Mouse (Mus musculus) heart, embryonic 14.5 days (tissue): ENCODE results near the gene Vmn2r22. TPM values are rescaled to one million over a fixed set of nuclear protein-coding genes. Genes with fewer than 3 reads are reported as not detected.
"Not testable (repeated sequence)": the region's sequence is repeated elsewhere in the genome, so short reads cannot be mapped to it uniquely, and the experiment has no call there.

ENCODE experiments used
- ATAC-seq: fragments of 200-750 bp; cut with Nextera tagmentation; 2 replicates; pipeline ENCODE4 v1.8.0; 2017; ENCODE audit warnings: low read depth, moderate TSS enrichment; ENCODE audit not compliant: insufficient number of reproducible peaks, insufficient read depth, low FRiP score
- H3K27ac ChIP-seq, 2 experiments: fragments of 200-500 bp in 1 of 2; fragments of 300-500 bp in 1 of 2; sonication (generic) in 1 of 2; replicated peaks in 1 of 2; 2 replicates each; pipeline ENCODE4 v1.5.1; 2012 to 2014; ENCODE audit warnings: low read depth in 2 of 2, low read length in 2 of 2, control low read depth in 1 of 2, mild to moderate bottlenecking in 1 of 2, mixed read lengths in 1 of 2; ENCODE audit not compliant: control insufficient read depth in 1 of 2, insufficient read depth in 1 of 2
- H3K27me3 ChIP-seq: fragments of 300-500 bp; sonication (generic); 2 replicates; pipeline ENCODE4 v1.6.1; 2014; ENCODE audit warnings: mild to moderate bottlenecking, low read length, control low read depth; ENCODE audit not compliant: control insufficient read depth, insufficient read depth
- H3K36me3 ChIP-seq: fragments of 300-500 bp; sonication (generic); 2 replicates; pipeline ENCODE4 v1.6.1; 2014; ENCODE audit warnings: mild to moderate bottlenecking, control low read depth, low read length, mixed read lengths; ENCODE audit not compliant: control insufficient read depth, insufficient read depth
- H3K4me1 ChIP-seq, 2 experiments: fragments of 200-500 bp in 1 of 2; fragments of 300-500 bp in 1 of 2; sonication (generic) in 1 of 2; 2 replicates each; pipeline ENCODE4 v1.6.1; 2012 to 2014; ENCODE audit warnings: low read length in 2 of 2, control low read depth in 1 of 2, mixed read lengths in 1 of 2; ENCODE audit not compliant: control insufficient read depth in 2 of 2, insufficient read depth in 2 of 2
- H3K4me2 ChIP-seq: fragments of 300-500 bp; sonication (generic); 2 replicates; pipeline ENCODE4 v1.6.1; 2014; ENCODE audit warnings: mild to moderate bottlenecking, low read length
- H3K4me3 ChIP-seq, 2 experiments: fragments of 200-500 bp in 1 of 2; fragments of 300-500 bp in 1 of 2; sonication (generic) in 1 of 2; 2 replicates each; pipeline ENCODE4 v1.5.1; 2012 to 2014; ENCODE audit warnings: low read length in 2 of 2, mild to moderate bottlenecking in 2 of 2, control low read depth in 1 of 2, low read depth in 1 of 2, moderate library complexity in 1 of 2; ENCODE audit not compliant: control insufficient read depth in 1 of 2, insufficient read depth in 1 of 2
- H3K9ac ChIP-seq: fragments of 300-500 bp; sonication (generic); 2 replicates; pipeline ENCODE4 v1.6.1; 2014; ENCODE audit warnings: mild to moderate bottlenecking, low read length
- H3K9me3 ChIP-seq: fragments of 300-500 bp; sonication (generic); 2 replicates; pipeline ENCODE4 v1.6.1; 2016; ENCODE audit warnings: low read length, control low read depth; ENCODE audit not compliant: control insufficient read depth
- WGBS: fragments of 180-500 bp; shearing (Covaris S2); extraction: QIAGEN DNeasy Blood & Tissue Kit; methylation state at CpG from one replicate; pipeline ENCODE4 v1.1.7; 2014; 5-methylcytosine and 5-hydroxymethylcytosine counted together
- polyA plus RNA-seq: library from polyadenylated mRNA; unstranded; fragments of >200 nt; fragmentation: Nextera tagmentation; extraction: Ambion mirVana; gene quantifications from 2 replicates; pipeline ENCODE4 v1.2.1, GENCODE M21; 2014

Vmn2r22 gene
- not detected in 2 replicates for polyA plus RNA-seq

DNA sequence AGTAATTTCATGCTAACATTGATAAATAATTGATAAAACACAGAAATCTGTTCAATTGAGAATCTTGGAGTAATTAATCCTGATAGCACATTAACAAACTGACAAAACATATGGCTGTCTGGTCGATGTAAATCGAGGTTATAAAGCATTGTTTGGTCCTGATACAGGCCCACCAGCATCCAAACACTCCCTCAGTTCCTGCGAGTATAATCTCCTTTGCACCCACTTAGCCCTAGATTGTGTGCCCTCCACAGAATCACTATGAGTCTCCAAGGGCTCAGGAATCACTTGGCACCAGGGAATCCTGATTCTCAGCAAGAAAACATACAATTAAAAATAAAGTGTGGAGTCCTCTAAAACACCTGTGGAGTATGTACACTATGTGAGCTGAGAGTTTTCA is at the start of gene Vmn2r22:
Gene Vmn2r22, minus strand, starts transcription at position 101 of the 400 bp plus-strand sequence.
- not testable (repeated sequence) for H3K4me1 ChIP-seq, ATAC-seq, H3K36me3 ChIP-seq, H3K9me3 ChIP-seq, H3K4me3 ChIP-seq, H3K4me2 ChIP-seq, H3K27ac ChIP-seq, H3K9ac ChIP-seq, H3K27me3 ChIP-seq
- WGBS = 49% methylated on average over 3 of the region's 3 CpGs

DNA sequence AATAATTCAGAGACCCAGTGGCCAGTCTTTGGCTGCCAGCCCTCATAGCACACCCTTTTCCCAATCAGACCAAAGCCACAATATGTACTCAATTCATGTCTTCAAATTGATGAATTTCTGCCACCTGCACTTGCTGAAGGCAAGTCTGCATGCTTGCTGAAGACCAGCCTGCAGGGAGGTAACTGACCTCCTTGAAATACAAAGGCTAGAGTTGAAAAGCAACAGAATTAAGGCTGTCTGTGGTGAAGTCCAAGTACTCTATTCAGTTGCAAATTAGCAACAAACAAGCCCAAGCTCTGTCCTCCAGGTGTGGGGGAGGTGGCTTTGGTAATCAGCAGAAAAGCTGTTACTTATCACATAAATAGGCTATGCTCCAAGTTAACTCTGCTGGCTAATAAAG is 46.7 kb upstream of the Vmn2r22 start:
- no peaks in the 10 kb centered on the region for H3K4me1 ChIP-seq
- ATAC-seq = no peak
- H3K9me3 ChIP-seq = no peaks in the 10 kb centered on the region
- H3K27me3 ChIP-seq = no peaks in the 10 kb centered on the region
- no peaks in the 10 kb centered on the region for H3K36me3 ChIP-seq
- H3K4me2 ChIP-seq = no peak overlapping the region
- no peak overlapping the region for H3K4me3 ChIP-seq
- no peak overlapping the region for H3K9ac ChIP-seq
- H3K27ac ChIP-seq = no peak overlapping the region

DNA sequence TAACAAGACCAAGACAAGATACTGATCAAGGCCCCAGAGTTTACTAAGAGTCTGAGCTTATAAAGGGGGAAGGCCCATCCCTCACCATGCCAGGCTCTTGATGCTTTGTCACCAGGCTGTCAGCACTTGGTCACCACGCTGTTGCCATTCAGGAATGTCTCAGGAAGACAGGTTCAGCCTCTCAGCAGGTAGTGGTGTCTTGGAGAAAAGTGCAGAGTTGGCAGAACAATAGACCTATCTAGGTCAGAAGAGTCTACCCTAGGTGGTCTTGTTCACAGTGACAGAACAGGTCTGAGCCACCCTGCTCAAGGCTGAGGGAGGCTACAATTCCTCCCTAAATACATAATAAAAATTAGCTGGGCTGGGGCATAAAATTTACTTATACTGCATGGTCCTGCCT is 46.1 kb upstream of the Vmn2r22 start:
- not testable (repeated sequence) for H3K4me3 ChIP-seq, H3K4me2 ChIP-seq, H3K4me1 ChIP-seq, H3K27ac ChIP-seq, ATAC-seq, H3K9ac ChIP-seq, H3K9me3 ChIP-seq, H3K36me3 ChIP-seq, H3K27me3 ChIP-seq
- 35% methylated on average over 1 of the region's 1 CpGs for WGBS

DNA sequence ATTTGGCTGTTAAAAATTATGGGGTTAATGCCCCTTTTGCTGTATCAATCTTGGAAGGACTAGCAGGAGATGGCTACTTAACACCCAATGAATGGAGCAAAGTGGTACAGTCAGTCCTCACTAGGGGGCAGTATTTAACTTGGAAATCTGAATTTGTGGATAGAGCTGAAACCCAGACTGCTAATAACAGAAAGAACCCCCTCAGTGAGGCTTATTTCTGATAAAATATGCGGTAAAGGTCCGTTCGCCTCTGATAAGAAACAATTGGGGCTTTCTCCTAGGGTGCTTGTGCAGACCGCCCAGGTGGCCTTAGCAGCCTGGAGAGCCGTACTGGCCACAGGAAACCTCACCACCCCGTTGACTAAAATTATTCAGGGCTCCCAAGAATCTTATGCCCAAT is 6.5 kb upstream of the Vmn2r22 start:
- Histone ChIP-seq H3K36me3 (no peaks in the 10 kb centered on the region), H3K9ac (no peak overlapping the region), H3K27me3 (no peaks in the 10 kb centered on the region), H3K4me3 (no peak overlapping the region), H3K4me2 (no peak overlapping the region), H3K27ac (no peak overlapping the region), H3K4me1 (no peaks in the 10 kb centered on the region), H3K9me3 (no peaks in the 10 kb centered on the region)
- ATAC-seq = no peak
- WGBS = 44% methylated on average over 6 of the region's 6 CpGs

DNA sequence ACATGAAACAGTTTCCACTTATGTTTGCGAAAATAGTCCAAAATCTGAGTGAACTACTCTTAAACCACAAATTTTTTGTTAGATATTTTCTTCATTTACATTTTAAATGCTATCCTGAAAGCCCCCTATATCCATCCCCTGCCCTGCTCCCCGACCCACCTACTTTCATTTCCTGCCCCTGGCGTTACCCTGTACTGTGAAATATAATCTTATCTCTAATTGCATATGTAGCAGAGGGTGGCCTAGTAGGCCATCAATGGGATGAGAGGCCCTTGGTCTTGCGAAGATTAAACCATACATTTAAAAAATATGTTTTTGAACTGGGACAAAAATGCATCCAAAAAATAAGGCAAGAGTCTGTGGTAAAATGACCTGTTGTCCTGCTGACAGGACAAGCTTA is 11.1 kb downstream of the Vmn2r22 start:
- not testable (repeated sequence) for H3K4me2 ChIP-seq, H3K9me3 ChIP-seq, H3K9ac ChIP-seq, H3K4me3 ChIP-seq, H3K27ac ChIP-seq, H3K4me1 ChIP-seq, H3K27me3 ChIP-seq, ATAC-seq, H3K36me3 ChIP-seq
- WGBS = 63% methylated on average over 4 of the region's 4 CpGs

DNA sequence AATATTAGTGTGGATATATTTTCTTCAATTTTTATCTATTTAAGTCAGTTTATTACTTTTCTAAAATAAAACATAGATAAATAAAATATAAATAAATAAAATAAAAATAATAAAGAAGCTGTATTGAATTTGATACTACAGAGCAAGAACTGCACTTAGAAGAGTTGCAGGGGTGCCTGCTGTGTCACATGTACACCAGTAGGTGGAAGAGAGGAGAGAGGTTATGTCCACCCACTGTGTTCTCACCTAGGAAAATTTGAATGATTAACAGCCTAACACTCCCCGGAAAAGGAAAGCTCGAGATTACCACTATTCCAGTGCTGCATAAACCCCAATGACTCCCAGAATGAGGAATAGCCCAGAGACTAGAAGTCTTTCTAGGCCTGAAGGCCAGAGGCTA is 26.7 kb downstream of the Vmn2r22 start:
- not testable (repeated sequence) for H3K9ac ChIP-seq, ATAC-seq, H3K27ac ChIP-seq, H3K9me3 ChIP-seq, H3K36me3 ChIP-seq, H3K4me1 ChIP-seq, H3K4me3 ChIP-seq, H3K27me3 ChIP-seq, H3K4me2 ChIP-seq
- no CpG with 5 or more reads among the region's 2 CpGs for WGBS

DNA sequence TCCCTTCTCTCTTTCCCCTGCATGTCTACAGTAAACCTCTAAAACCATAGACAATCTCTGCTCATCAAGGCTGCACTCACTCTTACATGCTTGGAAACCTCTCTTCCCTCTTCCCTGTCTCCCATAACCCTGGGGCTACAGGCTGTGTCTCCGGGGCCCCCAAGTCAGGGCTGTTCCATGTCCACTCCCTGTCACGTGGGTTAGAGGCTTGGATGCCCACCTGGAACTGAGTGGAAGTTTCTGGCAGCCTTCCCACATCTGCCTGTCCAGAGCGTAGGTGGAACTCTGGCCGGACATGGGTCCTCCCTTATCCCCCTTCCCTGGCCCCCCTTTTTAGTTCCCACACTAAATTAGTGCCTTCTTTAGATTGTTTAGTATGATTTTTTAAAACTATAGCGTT is 62.2 kb downstream of the Vmn2r22 start:
- H3K9ac ChIP-seq, H3K4me2 ChIP-seq, H3K36me3 ChIP-seq, H3K4me1 ChIP-seq, H3K9me3 ChIP-seq, H3K27me3 ChIP-seq, H3K4me3 ChIP-seq, H3K27ac ChIP-seq, ATAC-seq: not testable (repeated sequence)
- no CpG with 5 or more reads among the region's 5 CpGs for WGBS

DNA sequence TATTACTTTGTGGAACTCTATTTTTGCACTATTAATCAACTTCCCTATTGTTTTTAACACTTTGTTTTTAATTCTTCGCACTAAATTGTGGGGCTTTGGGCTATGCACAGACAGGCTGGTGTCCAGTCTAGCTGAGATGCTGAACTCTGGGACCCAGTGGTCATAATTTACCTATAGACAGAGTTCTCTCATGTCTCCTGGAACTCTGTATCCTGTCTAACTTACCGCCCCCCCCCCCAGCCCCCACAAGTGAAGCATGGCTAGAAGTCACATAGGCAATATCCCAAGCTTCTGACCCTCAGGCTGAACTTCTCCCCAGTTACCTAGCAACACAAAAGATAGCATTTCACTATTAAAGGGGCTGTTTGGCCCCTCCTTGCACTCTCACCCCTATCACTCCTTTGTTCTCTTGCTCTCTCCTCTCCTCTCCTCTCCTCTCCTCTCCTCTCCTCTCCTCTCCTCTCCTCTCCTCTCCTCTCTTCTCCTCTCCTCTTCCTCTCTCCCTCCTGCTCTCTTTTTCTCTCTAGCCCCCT is 62.7 kb downstream of the Vmn2r22 start:
- not testable (repeated sequence) for H3K4me1 ChIP-seq, H3K27me3 ChIP-seq, H3K9me3 ChIP-seq, H3K4me3 ChIP-seq, H3K27ac ChIP-seq, ATAC-seq, H3K36me3 ChIP-seq, H3K9ac ChIP-seq, H3K4me2 ChIP-seq
- no CpG with 5 or more reads among the region's 2 CpGs for WGBS
